Mouse (Mus musculus): ENCODE results near the gene Lamb3. TPM values are rescaled to one million over a fixed set of nuclear protein-coding genes. Genes with fewer than 3 reads are reported as not detected.

Lamb3 gene
- 1 to 10 TPM in 1 of 2 experiments, under 1 TPM in 1; 0.56 to 2.8 TPM for total RNA-seq (2021)

GRCm38 (mm10) chr1:193207503-193207902, at the start of gene Lamb3:
Gene Lamb3, plus strand, starts transcription at chr1:193207699.
- no peak for DNase-seq

DNA sequence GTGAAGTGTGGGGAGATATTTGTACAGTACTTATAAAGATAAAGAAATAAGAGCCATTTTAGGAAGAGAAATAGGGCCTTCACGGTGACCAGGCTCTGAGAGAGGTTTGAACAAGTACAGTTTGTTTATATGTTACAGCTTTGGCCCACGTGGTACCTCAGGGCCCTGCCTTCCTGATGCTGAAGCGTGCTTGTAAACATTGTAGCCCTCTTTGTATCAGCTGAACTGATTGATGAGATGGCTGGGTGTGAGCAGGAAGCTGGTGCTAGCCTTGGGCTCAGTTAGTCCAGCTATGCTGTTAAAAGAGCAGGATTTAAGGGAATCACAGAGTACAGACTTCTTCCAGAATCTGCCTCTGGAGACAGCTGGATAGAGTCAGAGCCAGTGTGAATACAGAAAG, 48.3 kb upstream of the Lamb3 start:
- no peak for DNase-seq

GRCm38 (mm10) chr1:193159613-193160012, 47.9 kb upstream of the Lamb3 start:
- no peak for DNase-seq

GRCm38 (mm10) chr1:193160317-193161032, 47.0 kb upstream of the Lamb3 start:
- DNase-seq, result no peak

DNA sequence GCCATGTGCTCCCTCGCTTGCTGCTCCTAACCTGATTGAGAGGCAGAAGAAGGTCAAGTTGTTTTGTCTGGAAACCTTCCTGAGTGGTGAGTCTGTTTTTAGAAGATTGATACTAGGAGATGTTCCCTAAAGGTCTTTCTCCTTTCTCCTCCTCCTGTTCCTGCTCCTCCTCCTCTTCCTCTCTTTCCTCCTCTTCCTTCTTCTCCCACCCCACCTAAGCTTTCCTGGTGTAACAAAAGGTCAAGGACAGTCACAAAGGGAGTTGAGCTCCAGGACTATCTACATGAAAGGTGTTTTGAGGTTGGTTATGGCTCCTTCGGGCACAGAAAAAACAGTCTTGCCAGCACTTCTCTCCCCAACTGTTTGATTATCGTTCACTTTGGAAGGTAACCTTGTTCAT, 39.8 kb upstream of the Lamb3 start, which contains the start of gene A130010J15Rik:
Gene A130010J15Rik (plus strand): TSS at position 301 of the 400 bp plus-strand sequence.
- no peak for DNase-seq

GRCm38 (mm10) chr1:193169228-193169627, 38.3 kb upstream of the Lamb3 start:
- DNase-seq, result no peak

DNA sequence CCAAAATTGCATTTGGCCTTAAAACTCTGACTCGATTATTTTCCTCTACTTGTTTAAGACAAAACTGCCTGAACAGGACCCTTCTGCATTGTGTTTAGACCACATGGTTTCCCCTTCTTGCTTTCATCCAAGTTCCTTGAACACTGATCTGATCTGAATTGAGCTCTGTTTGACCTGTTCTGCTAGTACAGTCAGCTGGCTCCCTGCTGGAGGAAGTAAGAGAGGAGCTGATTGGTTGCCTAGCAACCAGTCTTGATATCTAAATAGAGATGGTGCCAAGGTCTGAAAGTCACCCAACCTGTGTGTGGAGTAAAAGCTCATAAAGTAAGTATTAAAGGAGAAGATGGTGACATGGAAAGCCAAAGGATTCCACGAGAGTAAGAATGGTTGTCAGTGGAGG, 37.6 kb upstream of the Lamb3 start:
- no peak for DNase-seq

DNA sequence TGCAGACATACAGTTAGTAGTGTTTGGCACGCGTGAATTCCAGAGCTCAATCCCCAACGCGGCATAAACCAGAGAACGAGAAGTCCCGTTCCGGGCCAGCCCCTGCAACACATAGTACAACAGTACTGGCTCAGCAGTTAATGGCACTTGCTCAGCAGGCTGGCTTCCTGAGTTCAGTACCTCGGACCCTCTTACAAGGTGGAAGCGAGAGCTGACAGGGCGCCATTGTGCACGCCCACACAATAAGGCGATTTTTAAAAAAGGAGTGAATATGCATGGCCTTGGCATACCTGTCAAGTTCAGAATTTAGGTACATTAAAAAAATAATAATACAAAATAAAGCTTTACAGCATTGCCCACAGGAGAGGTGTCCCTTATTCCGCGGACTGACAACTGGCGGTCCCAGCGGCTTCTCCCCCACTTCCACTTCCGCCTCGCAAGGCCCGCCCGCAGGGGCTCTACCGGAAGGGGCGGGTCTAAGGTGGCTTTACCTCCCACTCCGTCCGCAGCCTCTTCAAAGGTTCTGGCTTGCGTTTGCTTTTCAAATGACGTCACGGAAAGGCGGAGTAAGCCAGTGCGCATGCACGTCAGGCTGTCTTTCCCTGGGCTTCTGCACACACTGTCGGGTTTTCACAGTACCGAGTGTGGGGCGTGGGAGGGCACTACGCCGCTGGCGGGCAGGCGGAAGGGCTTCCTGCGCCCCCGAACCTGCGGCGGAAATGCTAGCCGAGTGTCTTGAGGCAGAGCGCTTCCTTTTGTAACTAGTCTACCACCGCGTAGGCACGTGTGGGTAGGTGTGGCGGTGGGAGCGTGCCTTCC, 34.3 kb upstream of the Lamb3 start:
- peak; percentile 94 to 96 for DNase-seq

DNA sequence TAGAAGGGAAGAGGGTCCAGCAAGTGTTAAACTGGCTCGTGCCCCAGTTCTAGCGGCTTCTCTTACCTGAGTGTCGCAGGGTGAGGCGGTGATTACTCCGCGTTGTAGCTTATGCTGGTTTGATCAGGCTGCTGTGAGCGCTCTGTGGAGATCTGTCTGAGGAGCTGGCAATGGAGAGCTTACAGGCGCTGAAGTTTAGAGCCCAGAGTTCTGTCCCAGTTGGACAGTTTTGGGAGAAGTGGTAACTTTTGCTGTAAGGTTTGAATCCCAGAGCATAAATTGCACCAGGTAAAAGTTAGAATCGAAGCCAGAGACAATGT, 33.7 kb upstream of the Lamb3 start:
- DNase-seq, result no peak

- no peak for DNase-seq
These were observed 33.3 kb upstream of the Lamb3 start for GRCm38 (mm10) chr1:193174143-193174733.

- no peak for DNase-seq
These were observed 26.4 kb upstream of the Lamb3 start for GRCm38 (mm10) chr1:193181104-193181503.

- no peak for DNase-seq
These were observed 19.2 kb upstream of the Lamb3 start for GRCm38 (mm10) chr1:193188257-193188656.

DNA sequence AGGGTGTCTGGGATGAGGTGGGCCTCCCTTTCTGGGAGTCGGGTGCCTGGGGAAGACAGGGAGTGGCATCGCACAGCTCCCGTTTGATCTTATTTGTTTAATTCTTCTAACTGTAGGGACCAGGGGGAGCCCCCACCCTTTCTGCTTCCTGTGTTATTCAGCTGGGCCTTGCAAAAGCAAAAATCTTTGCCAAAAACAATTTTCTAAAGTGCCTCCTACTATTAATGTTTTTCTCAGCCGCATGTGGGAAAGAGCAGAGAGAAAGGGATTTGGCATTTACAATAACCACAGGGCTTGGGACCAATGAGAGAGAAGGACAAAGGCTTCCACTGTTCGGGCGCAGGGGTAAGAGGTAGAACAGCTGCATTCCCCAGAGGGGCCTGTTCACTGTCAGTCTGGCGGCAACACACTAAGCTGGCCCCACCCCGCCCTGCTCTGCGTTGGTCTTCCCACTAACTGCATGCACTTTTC, 18.3 kb upstream of the Lamb3 start:
- no peak for DNase-seq

- no peak for DNase-seq
These were observed 17.7 kb upstream of the Lamb3 start for GRCm38 (mm10) chr1:193189771-193190170.

GRCm38 (mm10) chr1:193191675-193192283, 15.7 kb upstream of the Lamb3 start:
- no peak for DNase-seq

DNA sequence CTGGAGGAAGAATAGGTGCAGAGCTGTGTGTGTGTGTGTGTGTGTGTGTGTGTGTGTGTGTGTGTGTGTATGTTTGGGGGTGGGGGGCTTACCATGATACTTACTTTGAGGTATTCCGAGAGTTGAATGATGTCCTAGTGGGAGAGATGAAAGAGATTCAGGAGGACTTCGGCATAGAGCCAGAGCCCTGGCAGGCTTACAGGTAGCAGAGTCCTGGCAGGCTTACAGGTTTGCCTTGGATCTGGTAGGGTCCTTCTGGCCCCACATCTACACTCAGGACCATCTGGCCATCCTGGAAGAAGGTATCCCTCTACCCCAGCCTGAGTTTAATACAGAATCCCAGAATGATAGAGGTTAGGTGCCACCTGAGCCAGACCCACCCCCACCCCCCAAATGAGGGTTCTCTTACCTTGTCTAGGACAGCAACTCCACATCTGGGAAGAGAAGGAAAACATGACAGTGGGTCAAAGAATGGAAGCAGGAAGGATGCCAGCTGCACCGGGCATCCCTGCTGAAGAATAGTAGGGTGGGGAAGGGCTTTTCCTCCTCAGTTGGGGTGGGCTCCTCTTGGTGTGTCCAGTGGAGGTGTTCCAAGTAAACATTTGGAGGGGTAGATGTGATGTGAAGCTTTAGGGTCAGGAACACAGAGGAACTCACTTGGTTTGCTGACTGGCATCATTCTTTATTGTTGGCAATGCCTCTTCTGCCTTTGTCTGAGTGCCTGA, 12.9 kb upstream of the Lamb3 start:
- no peak for DNase-seq

DNA sequence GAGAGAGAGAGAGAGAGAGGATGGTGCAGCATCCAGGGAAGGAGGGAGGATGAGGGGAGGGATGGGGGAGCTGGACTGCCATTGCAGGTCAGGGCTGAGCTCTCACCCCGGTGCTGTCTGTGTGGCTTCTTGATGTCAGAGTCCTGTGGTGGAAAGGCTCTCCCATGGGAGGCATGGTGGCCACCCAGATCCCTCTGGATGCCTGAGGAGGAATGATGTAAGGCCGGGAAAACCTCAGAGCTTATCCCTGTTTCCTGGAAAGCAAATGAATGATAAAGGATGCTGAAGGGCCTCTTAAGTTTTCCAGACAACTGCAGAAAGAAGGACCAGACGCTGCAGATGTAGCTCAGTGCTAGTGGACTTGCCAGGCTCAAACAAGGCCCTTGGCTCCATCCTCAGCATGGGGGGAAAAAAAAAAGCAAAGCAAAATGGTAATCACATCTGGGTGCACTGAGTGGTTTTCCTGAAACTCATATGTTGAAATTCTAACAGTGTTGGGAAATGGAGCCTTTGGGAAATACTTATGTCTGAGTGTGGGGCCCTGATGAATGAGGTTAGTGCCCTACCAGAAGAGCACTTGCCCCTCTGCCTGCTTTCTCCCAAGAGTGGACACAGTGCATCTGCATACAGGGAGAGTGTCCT, 12.2 kb upstream of the Lamb3 start:
- DNase-seq, result no peak

DNA sequence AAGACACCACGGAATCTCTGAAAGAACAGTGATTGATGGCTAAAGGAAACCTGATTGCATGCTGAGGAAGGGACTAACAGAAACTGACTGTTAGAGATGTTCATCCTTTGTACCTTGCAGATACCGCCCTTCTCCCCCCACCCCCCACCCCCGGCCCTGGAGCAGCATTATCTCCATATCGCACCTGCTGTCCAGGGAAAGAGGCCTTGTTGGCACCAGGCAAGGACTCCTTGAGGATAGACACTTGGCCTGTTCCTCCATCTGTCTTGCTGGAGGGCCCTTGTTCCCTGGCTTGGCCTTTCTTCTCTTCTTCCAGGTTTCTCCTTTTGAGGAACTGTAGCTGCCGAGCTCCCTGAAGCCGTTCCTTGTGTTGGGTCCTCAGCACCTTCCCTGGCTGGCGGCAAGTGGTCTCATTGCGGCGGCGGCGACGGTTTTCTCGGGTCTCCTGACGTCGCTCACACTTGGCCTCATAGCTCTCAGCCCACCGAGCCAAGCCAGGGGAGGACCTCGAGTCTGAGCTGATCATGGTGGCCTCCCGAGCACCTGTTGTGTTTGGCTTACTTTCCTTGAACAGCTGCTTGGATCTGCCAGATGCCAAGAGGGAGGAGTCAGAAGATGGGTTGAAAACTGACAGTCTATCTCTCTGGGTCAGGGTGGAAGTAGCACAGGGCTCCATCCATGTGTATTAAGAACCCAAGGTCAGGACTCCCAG, 9.8 kb upstream of the Lamb3 start:
- DNase-seq, result no peak

- DNase-seq, result no peak
These were observed 9.2 kb upstream of the Lamb3 start for GRCm38 (mm10) chr1:193198312-193198711.

- no peak for DNase-seq
These were observed 6.7 kb upstream of the Lamb3 start for GRCm38 (mm10) chr1:193200640-193201382.

Measured in layer of hippocampus, postnatal 36 days (tissue).